Comparison of ENCODE assay signal across 8 mouse cellular contexts in the genomic region with DNA sequence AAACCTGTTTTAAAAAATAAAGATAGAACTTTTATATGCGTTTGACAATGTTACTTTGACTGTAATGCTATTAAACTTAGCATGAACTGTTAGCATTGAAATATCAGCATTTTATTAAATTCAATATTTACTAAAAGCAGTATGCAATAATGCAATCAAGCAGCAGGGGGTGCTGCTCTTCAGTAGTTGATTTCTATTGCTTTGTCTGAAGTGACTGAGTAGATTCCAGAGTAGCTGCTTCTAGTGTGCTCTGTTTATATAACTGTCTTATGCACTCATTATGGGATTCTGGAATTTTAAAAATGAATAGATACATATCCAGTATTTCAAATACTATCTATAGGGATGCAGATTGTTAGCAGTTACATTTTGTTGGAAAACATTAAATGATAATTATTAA.
DNase-seq lines count a peak whose midpoint lies in the region; ATAC-seq and TF ChIP-seq lines count a peak whose summit lies in the region.

No protein-coding gene starts in this region.

- H3K4me3 ChIP-seq in liver, adult 2 months (ENCODE audit: insufficient read depth, low read depth, low read length) = no peak overlapping the region
- no peak overlapping the region for H3K4me3 ChIP-seq in liver, embryonic 11.5 days (ENCODE audit: low read depth, low read length)
- H3K4me3 ChIP-seq in embryonic facial prominence, embryonic 10.5 days = no peak overlapping the region
- H3K4me3 ChIP-seq in midbrain, embryonic 13.5 days (replicated peaks) = no peak overlapping the region

- DNase-seq in adrenal gland, postnatal 10 days = peak; percentile 53
- no peak for DNase-seq in adrenal gland, postnatal 4 days (ENCODE audit: low spot score in 2 of 2)
- DNase-seq in liver, adult 2 months (ENCODE audit: extremely low read depth, low read depth, low spot score) = peak; percentile 21
- DNase-seq in liver, embryonic 11.5 days (ENCODE audit: low spot score) = no peak
- peak; percentile 21 for DNase-seq in embryonic facial prominence, embryonic 10.5 days (ENCODE audit: low spot score)
- DNase-seq in kidney, postnatal 4 days = peak; percentile 53 to 56
- DNase-seq in spleen, postnatal 36 days (ENCODE audit: low spot score in 2 of 2) = no peak

- H3K4me2 ChIP-seq in liver, embryonic 11.5 days = no peak overlapping the region
- H3K4me2 ChIP-seq in midbrain, embryonic 13.5 days (replicated peaks) = no peak overlapping the region

- peak; percentile 37 for TF ChIP-seq CTCF in liver, adult 2 months (IDR thresholded peaks at IDR 0.05; ENCODE audit: low read depth, low read length)

- no peak for TF ChIP-seq POLR2A in liver, adult 2 months (IDR thresholded peaks at IDR 0.05; ENCODE audit: extremely low read depth, insufficient read depth, low read length)

- no peak overlapping the region for H3K27ac ChIP-seq in liver, adult 2 months (replicated peaks; ENCODE audit: insufficient read depth, low read depth, low read length)
- no peak overlapping the region for H3K27ac ChIP-seq in liver, embryonic 11.5 days (ENCODE audit: low read depth, low read length)
- no peak overlapping the region for H3K27ac ChIP-seq in embryonic facial prominence, embryonic 10.5 days (replicated peaks)
- no peak overlapping the region for H3K27ac ChIP-seq in midbrain, embryonic 13.5 days

- no peaks in the 10 kb centered on the region for H3K9me3 ChIP-seq in liver, embryonic 11.5 days (ENCODE audit: control insufficient read depth, low read length)
- H3K9me3 ChIP-seq in embryonic facial prominence, embryonic 10.5 days = no peaks in the 10 kb centered on the region
- H3K9me3 ChIP-seq in midbrain, embryonic 13.5 days = no peaks in the 10 kb centered on the region

- H3K36me3 ChIP-seq in liver, adult 2 months (ENCODE audit: control insufficient read depth, insufficient read depth, low read length) = no peaks in the 10 kb centered on the region
- H3K36me3 ChIP-seq in liver, embryonic 11.5 days (ENCODE audit: control insufficient read depth, insufficient read depth, low read length) = no peaks in the 10 kb centered on the region
- H3K36me3 ChIP-seq in embryonic facial prominence, embryonic 10.5 days (replicated peaks) = no peaks in the 10 kb centered on the region
- H3K36me3 ChIP-seq in midbrain, embryonic 13.5 days = no peaks in the 10 kb centered on the region

- WGBS in liver, adult 2 months = 31% methylated on average over 1 of the region's 1 CpGs
- WGBS in liver, embryonic 11.5 days = 57% methylated on average over 1 of the region's 1 CpGs
- WGBS in embryonic facial prominence, embryonic 10.5 days = 55% methylated on average over 1 of the region's 1 CpGs
- WGBS in midbrain, embryonic 13.5 days = 56% methylated on average over 1 of the region's 1 CpGs

- H3K4me1 ChIP-seq in liver, adult 2 months (ENCODE audit: control insufficient read depth, insufficient read depth, low read length) = no peaks in the 10 kb centered on the region
- H3K4me1 ChIP-seq in liver, embryonic 11.5 days (replicated peaks; ENCODE audit: control insufficient read depth, insufficient read depth, low read length) = no peaks in the 10 kb centered on the region
- H3K4me1 ChIP-seq in embryonic facial prominence, embryonic 10.5 days = no peaks in the 10 kb centered on the region
- no peaks in the 10 kb centered on the region for H3K4me1 ChIP-seq in midbrain, embryonic 13.5 days (replicated peaks)

- ATAC-seq in liver, embryonic 11.5 days (replicated peaks; ENCODE audit: low FRiP score) = no peak
- 0 out of 2 replicates have a peak, but pooled peaks have one; percentile 48 for ATAC-seq in midbrain, embryonic 13.5 days

- H3K79me2 ChIP-seq in liver, adult 2 months (ENCODE audit: control insufficient read depth, insufficient read depth, low read length) = no peaks in the 10 kb centered on the region

- no peaks in the 10 kb centered on the region for H3K27me3 ChIP-seq in liver, adult 2 months (ENCODE audit: control insufficient read depth, insufficient read depth, low read length)
- H3K27me3 ChIP-seq in liver, embryonic 11.5 days (replicated peaks; ENCODE audit: control insufficient read depth, insufficient read depth, low read length) = no peaks in the 10 kb centered on the region
- no peaks in the 10 kb centered on the region for H3K27me3 ChIP-seq in embryonic facial prominence, embryonic 10.5 days (replicated peaks; ENCODE audit: low read depth, poor library complexity, severe bottlenecking)
- no peaks in the 10 kb centered on the region for H3K27me3 ChIP-seq in midbrain, embryonic 13.5 days

- H3K9ac ChIP-seq in liver, adult 2 months (ENCODE audit: low read depth, low read length) = no peak overlapping the region
- H3K9ac ChIP-seq in liver, embryonic 11.5 days (ENCODE audit: low read depth, low read length) = no peak overlapping the region
- no peak overlapping the region for H3K9ac ChIP-seq in midbrain, embryonic 13.5 days (replicated peaks)

Comparison
In these comparisons a context has a peak if more than half of its experiments do, and no peak if none do; other contexts are left out.
1. DNase-seq: peak in adrenal gland, postnatal 10 days (single experiment), liver, adult 2 months (single experiment), embryonic facial prominence, embryonic 10.5 days (single experiment) and kidney, postnatal 4 days (2 of 2); none in adrenal gland, postnatal 4 days (0 of 2), liver, embryonic 11.5 days (single experiment) and spleen, postnatal 36 days (0 of 2).